Mouse (Mus musculus) forebrain, embryonic 12.5 days (tissue): ENCODE results near the gene Thbs3. TPM values are rescaled to one million over a fixed set of nuclear protein-coding genes. Genes with fewer than 3 reads are reported as not detected.
A peak's percentile ranks its signal among the peaks of the same experiment; 100 is the strongest.

ENCODE experiments used
- ATAC-seq: fragments of 200-750 bp; cut with Nextera tagmentation; 2 replicates; pipeline ENCODE4 v1.8.0; 2017; ENCODE audit warnings: moderate TSS enrichment; ENCODE audit not compliant: low FRiP score
- H3K27ac ChIP-seq: fragments of 300-500 bp; sonication (generic); 2 replicates; pipeline ENCODE4 v1.5.1; 2016; ENCODE audit warnings: mild to moderate bottlenecking
- H3K27me3 ChIP-seq: fragments of 300-500 bp; sonication (generic); 2 replicates; pipeline ENCODE4 v1.6.1; 2016; ENCODE audit warnings: mild to moderate bottlenecking
- H3K36me3 ChIP-seq: fragments of 300-500 bp; sonication (generic); replicated peaks from 2 replicates; pipeline ENCODE4 v1.6.1; 2016; ENCODE audit warnings: mild to moderate bottlenecking
- H3K4me1 ChIP-seq: fragments of 300-500 bp; sonication (generic); 2 replicates; pipeline ENCODE4 v1.6.1; 2016
- H3K4me2 ChIP-seq: fragments of 300-500 bp; sonication (generic); 2 replicates; pipeline ENCODE4 v1.6.1; 2016; ENCODE audit warnings: mild to moderate bottlenecking, moderate library complexity
- H3K4me3 ChIP-seq: fragments of 300-500 bp; sonication (generic); replicated peaks from 2 replicates; pipeline ENCODE4 v1.5.1; 2016; ENCODE audit warnings: mild to moderate bottlenecking
- H3K9ac ChIP-seq: fragments of 300-500 bp; sonication (generic); 2 replicates; pipeline ENCODE4 v1.6.1; 2016; ENCODE audit warnings: mild to moderate bottlenecking
- H3K9me3 ChIP-seq: fragments of 300-500 bp; sonication (generic); 2 replicates; pipeline ENCODE4 v1.6.1; 2016
- WGBS: fragments of 180-500 bp; shearing (Covaris S2); methylation state at CpG from one replicate; pipeline ENCODE4 v1.1.7; 2016; 5-methylcytosine and 5-hydroxymethylcytosine counted together
- microRNA counts: library from miRNA; unstranded; fragments of <30 nt; microRNA quantifications from one replicate; lab custom pipeline; 2017
- microRNA-seq: library from miRNA; unstranded; fragments of <30 nt; microRNA quantifications from one replicate; pipeline ENCODE4, GENCODE M21; 2017
- polyA plus RNA-seq: library from polyadenylated mRNA; unstranded; fragments of >200 nt; fragmentation: Nextera tagmentation; extraction: Ambion mirVana; gene quantifications from 2 replicates; pipeline ENCODE4 v1.2.1, GENCODE M21; 2016

The Thbs3 gene
- polyA plus RNA-seq, 1 experiment from 2014 or later, result 97.9 TPM

GRCm38 (mm10) chr3:89268916-89269315, 53.9 kb downstream of the Thbs3 start:
- Histone ChIP-seq H3K27me3 (peaks cover 23% of the 10 kb centered on the region; the same call in 1 of the 2 replicates), H3K4me2 (peak overlapping the region; percentile 75; the same call in 1 of the 2 replicates), H3K36me3 (no peaks in the 10 kb centered on the region; the same call in 1 of the 2 replicates), H3K4me1 (peaks cover 45% of the 10 kb centered on the region), H3K9me3 (no peaks in the 10 kb centered on the region), H3K4me3 (no peak overlapping the region), H3K9ac (no peak overlapping the region), H3K27ac (no peak overlapping the region)
- 52% methylated on average over 8 of the region's 8 CpGs for whole genome bisulfite sequencing
- ATAC-seq, result no peak

GRCm38 (mm10) chr3:89270051-89270755, 55.2 kb downstream of the Thbs3 start, which contains the start of gene Slc50a1:
Gene Slc50a1, minus strand, starts transcription at chr3:89270570.
- peak within 1 kb of the TSS; percentile 54 for H3K27ac ChIP-seq
- no peaks in the 10 kb centered on the region for H3K9me3 ChIP-seq
- peak within 1 kb of the TSS; percentile 67 for H3K9ac ChIP-seq

GRCm38 (mm10) chr3:89270891-89271290, 55.9 kb downstream of the Thbs3 start:
- peak overlapping the region; percentile 50 for H3K4me3 ChIP-seq
- H3K4me1 ChIP-seq, result peaks cover 44% of the 10 kb centered on the region
- ATAC-seq, result no peak
- H3K27me3 ChIP-seq, result peaks cover 23% of the 10 kb centered on the region; the same call in 1 of the 2 replicates
- H3K4me2 ChIP-seq, result peak overlapping the region; percentile 75
- peak overlapping the region; percentile 67; the same call in 1 of the 2 replicates for H3K9ac ChIP-seq
- H3K36me3 ChIP-seq, result no peaks in the 10 kb centered on the region; the same call in 1 of the 2 replicates
- no peaks in the 10 kb centered on the region for H3K9me3 ChIP-seq
- peak overlapping the region; percentile 54; the same call in 1 of the 2 replicates for H3K27ac ChIP-seq
- WGBS, result 70% methylated on average over 6 of the region's 6 CpGs

More at GRCm38 (mm10) chr3:89270051-89270755, 55.2 kb downstream of the Thbs3 start, which contains the start of gene Slc50a1:
- H3K4me3 ChIP-seq, result peak within 1 kb of the TSS; percentile 50
- peaks cover 45% of the 10 kb centered on the region for H3K4me1 ChIP-seq
- peaks cover 23% of the 10 kb centered on the region; the same call in 1 of the 2 replicates for H3K27me3 ChIP-seq
- peak within 1 kb of the TSS; percentile 75 for H3K4me2 ChIP-seq
- 4% methylated on average over 39 of the region's 39 CpGs for WGBS
- H3K36me3 ChIP-seq, result no peaks in the 10 kb centered on the region; the same call in 1 of the 2 replicates
- ATAC-seq, result peak; percentile 54

- H3K4me3 ChIP-seq, result no peak overlapping the region
- no peaks in the 10 kb centered on the region for H3K9me3 ChIP-seq
- peaks cover 39% of the 10 kb centered on the region for H3K4me1 ChIP-seq
- no peak for ATAC-seq
- no peaks in the 10 kb centered on the region; the same call in 1 of the 2 replicates for H3K36me3 ChIP-seq
- H3K9ac ChIP-seq, result no peak overlapping the region
- no peak overlapping the region for H3K27ac ChIP-seq
- peaks cover 23% of the 10 kb centered on the region; the same call in 1 of the 2 replicates for H3K27me3 ChIP-seq
- no peak overlapping the region for H3K4me2 ChIP-seq
- WGBS, result 61% methylated on average over 6 of the region's 6 CpGs
Measured at GRCm38 (mm10) chr3:89271760-89272159, 56.8 kb downstream of the Thbs3 start.

GRCm38 (mm10) chr3:89276061-89276460, 61.1 kb downstream of the Thbs3 start:
- H3K9me3 ChIP-seq, result no peaks in the 10 kb centered on the region
- no peak overlapping the region for H3K9ac ChIP-seq
- ATAC-seq, result no peak
- H3K4me3 ChIP-seq, result no peak overlapping the region
- H3K36me3 ChIP-seq, result no peaks in the 10 kb centered on the region
- no peak overlapping the region for H3K4me2 ChIP-seq
- H3K27ac ChIP-seq, result no peak overlapping the region
- WGBS, result 90% methylated on average over 13 of the region's 13 CpGs
- peaks cover 35% of the 10 kb centered on the region for H3K4me1 ChIP-seq
- H3K27me3 ChIP-seq, result peaks cover 51% of the 10 kb centered on the region

MicroRNA genes within 50 kb of the gene (microRNA counts, 519-probe panel; counts per million panel counts)
- microRNA mmu-miR-92b (lab: Ali Mortazavi, UCI), result 3,316 counts per million, percentile 29 among the panel's probes with 10 or more counts

Small RNA genes lying within 50 kb of the gene (microRNA-seq; reads per million reads assigned to microRNA genes)
- 21,153 reads per million, percentile 97 among the genes with 10 or more reads in this experiment for gene Mir92b

Other genes starting within 250 kb of the Thbs3 start
- 36.0 and 40.0 TPM in 2 replicates for gene Rusc1, start 121.9 kb upstream of the Thbs3 start, polyA plus RNA-seq
- gene Gm43738, start 114.1 kb upstream of the Thbs3 start, polyA plus RNA-seq, result 0.12 TPM in 1 of 2 replicates, not detected in the other
- 292 and 322 TPM in 2 replicates for gene Fdps, start 113.2 kb upstream of the Thbs3 start, polyA plus RNA-seq
- gene Pklr, start 79.0 kb upstream of the Thbs3 start, polyA plus RNA-seq, result 0.09 and 0.22 TPM in 2 replicates
- 11.2 and 15.1 TPM in 2 replicates for gene Hcn3, start 55.0 kb upstream of the Thbs3 start, polyA plus RNA-seq
- 41.1 and 42.5 TPM in 2 replicates for gene Clk2, start 50.4 kb upstream of the Thbs3 start, polyA plus RNA-seq
- 89.7 and 94.4 TPM in 2 replicates for gene Scamp3, start 37.7 kb upstream of the Thbs3 start, polyA plus RNA-seq
- 25.6 and 26.3 TPM in 2 replicates for gene Fam189b, start 32.0 kb upstream of the Thbs3 start, polyA plus RNA-seq
- 34.3 and 37.4 TPM in 2 replicates for gene Gba, start 12.3 kb upstream of the Thbs3 start, polyA plus RNA-seq
- 185 and 194 TPM in 2 replicates for gene Mtx1, start 11.9 kb downstream of the Thbs3 start, polyA plus RNA-seq
- gene Muc1, start 13.9 kb downstream of the Thbs3 start, polyA plus RNA-seq, result 3.8 and 4.7 TPM in 2 replicates
- 249 and 252 TPM in 2 replicates for gene Krtcap2, start 30.8 kb downstream of the Thbs3 start, polyA plus RNA-seq
- gene Trim46, start 31.1 kb downstream of the Thbs3 start, polyA plus RNA-seq, result 25.1 and 26.6 TPM in 2 replicates
- 79.1 and 84.3 TPM in 2 replicates for gene Dpm3, start 44.2 kb downstream of the Thbs3 start, polyA plus RNA-seq
- gene Slc50a1, start 55.4 kb downstream of the Thbs3 start, polyA plus RNA-seq, result 28.6 and 29.7 TPM in 2 replicates
- gene Efna1, start 66.0 kb downstream of the Thbs3 start, polyA plus RNA-seq, result 9.7 and 12.6 TPM in 2 replicates
- 11.9 and 14.9 TPM in 2 replicates for gene Efna3, start 107.8 kb downstream of the Thbs3 start, polyA plus RNA-seq
- gene Efna4, start 122.8 kb downstream of the Thbs3 start, polyA plus RNA-seq, result 17.1 and 20.0 TPM in 2 replicates
- 22.7 and 28.2 TPM in 2 replicates for gene Adam15, start 134.8 kb downstream of the Thbs3 start, polyA plus RNA-seq
- gene Dcst2, start 146.8 kb downstream of the Thbs3 start, polyA plus RNA-seq, result 0.13 and 0.22 TPM in 2 replicates
- gene Dcst1, start 150.1 kb downstream of the Thbs3 start, polyA plus RNA-seq, result 0.36 and 0.54 TPM in 2 replicates
- 0.45 and 0.62 TPM in 2 replicates for gene Zbtb7b, start 179.6 kb downstream of the Thbs3 start, polyA plus RNA-seq
- gene Lenep, start 187.6 kb downstream of the Thbs3 start, polyA plus RNA-seq, result 0.24 and 2.0 TPM in 2 replicates
- 32.2 and 33.1 TPM in 2 replicates for gene Flad1, start 196.7 kb downstream of the Thbs3 start, polyA plus RNA-seq
- 363 and 395 TPM in 2 replicates for gene Cks1b, start 203.2 kb downstream of the Thbs3 start, polyA plus RNA-seq
- gene Shc1, start 203.3 kb downstream of the Thbs3 start, polyA plus RNA-seq, result 28.4 and 30.9 TPM in 2 replicates
- 47.2 and 48.8 TPM in 2 replicates for gene Pygo2, start 215.0 kb downstream of the Thbs3 start, polyA plus RNA-seq
- 14.4 and 14.7 TPM in 2 replicates for gene Pbxip1, start 221.5 kb downstream of the Thbs3 start, polyA plus RNA-seq
- 65.6 and 66.1 TPM in 2 replicates for gene Pmvk, start 239.4 kb downstream of the Thbs3 start, polyA plus RNA-seq